Comparison of ENCODE assay signal across 14 mouse cellular contexts in the genomic region with DNA sequence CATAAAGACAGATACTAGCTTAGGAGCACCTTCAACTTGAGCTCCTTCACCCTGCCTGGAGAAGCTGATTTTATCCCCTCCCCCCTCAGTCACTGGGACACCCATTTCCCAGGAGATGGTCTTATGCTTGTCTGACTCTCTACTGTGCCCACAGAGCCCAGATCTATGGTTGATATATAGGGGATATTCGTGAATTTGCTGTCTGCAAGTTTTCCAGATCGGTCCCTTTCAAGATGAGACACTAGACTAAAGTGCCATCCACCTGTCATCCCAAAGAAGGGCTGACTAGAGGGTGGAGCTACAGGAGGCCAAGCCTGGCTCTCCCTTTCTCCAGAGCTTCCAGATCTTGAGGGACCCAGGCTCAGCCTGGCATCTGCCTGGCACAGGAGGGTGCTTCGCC. TPM values are rescaled to one million over a fixed set of nuclear protein-coding genes. Genes with fewer than 3 reads are reported as not detected.
A peak's percentile ranks its signal among the peaks of the same experiment; 100 is the strongest.
DNase-seq lines count a peak whose midpoint lies in the region; ATAC-seq lines count a peak whose summit lies in the region.
"Had no signal": no experiment of that assay in that cellular context is flagged by ENCODE, and none has a peak within 500 bp of the region (broad histone marks: within the 10 kb centered on the region; RNA-seq: fewer than 3 reads in every experiment).

No protein-coding gene starts in this region.

- no peaks in the 10 kb centered on the region for H3K9me3 ChIP-seq in hindbrain, embryonic 15.5 days
- H3K9me3 ChIP-seq in hindbrain, embryonic 16.5 days (ENCODE audit: control insufficient read depth, low read length) = no peaks in the 10 kb centered on the region
- no peaks in the 10 kb centered on the region for H3K9me3 ChIP-seq in midbrain, embryonic 13.5 days
- no peaks in the 10 kb centered on the region for H3K9me3 ChIP-seq in midbrain, embryonic 15.5 days
- no peaks in the 10 kb centered on the region for H3K9me3 ChIP-seq in forebrain, embryonic 13.5 days (replicated peaks)
- H3K9me3 ChIP-seq in neural tube, embryonic 15.5 days (replicated peaks) = no peaks in the 10 kb centered on the region
- H3K9me3 ChIP-seq: midbrain, embryonic 12.5 days had no signal

- WGBS in hindbrain, embryonic 15.5 days = 58% methylated on average over 3 of the region's 3 CpGs
- WGBS in hindbrain, embryonic 16.5 days = 61% methylated on average over 3 of the region's 3 CpGs
- 58% methylated on average over 3 of the region's 3 CpGs for WGBS in midbrain, embryonic 13.5 days
- 62% methylated on average over 3 of the region's 3 CpGs for WGBS in midbrain, embryonic 15.5 days
- WGBS in forebrain, embryonic 13.5 days = 69% methylated on average over 3 of the region's 3 CpGs
- 69% methylated on average over 3 of the region's 3 CpGs for WGBS in neural tube, embryonic 15.5 days

- no peak overlapping the region for H3K27ac ChIP-seq in hindbrain, embryonic 15.5 days (replicated peaks)
- no peak overlapping the region for H3K27ac ChIP-seq in hindbrain, embryonic 16.5 days (ENCODE audit: low read depth, low read length)
- no peak overlapping the region for H3K27ac ChIP-seq in midbrain, embryonic 13.5 days
- H3K27ac ChIP-seq in midbrain, embryonic 15.5 days = no peak overlapping the region
- no peak overlapping the region; the same call in 1 of the 2 replicates for H3K27ac ChIP-seq in forebrain, embryonic 13.5 days
- H3K27ac ChIP-seq in neural tube, embryonic 15.5 days (replicated peaks) = no peak overlapping the region

- H3K4me1 ChIP-seq in hindbrain, embryonic 15.5 days (replicated peaks) = peaks cover 60% of the 10 kb centered on the region
- H3K4me1 ChIP-seq in hindbrain, embryonic 16.5 days (ENCODE audit: control insufficient read depth, insufficient read depth, low read depth, low read length) = peaks cover 45% of the 10 kb centered on the region
- H3K4me1 ChIP-seq in midbrain, embryonic 13.5 days (replicated peaks) = peaks cover 65% of the 10 kb centered on the region
- peaks cover 57% of the 10 kb centered on the region for H3K4me1 ChIP-seq in midbrain, embryonic 15.5 days
- peaks cover 64% of the 10 kb centered on the region for H3K4me1 ChIP-seq in forebrain, embryonic 13.5 days
- peaks cover 64% of the 10 kb centered on the region for H3K4me1 ChIP-seq in neural tube, embryonic 15.5 days

- no peaks in the 10 kb centered on the region for H3K27me3 ChIP-seq in hindbrain, embryonic 15.5 days
- H3K27me3 ChIP-seq in hindbrain, embryonic 16.5 days (replicated peaks; ENCODE audit: control insufficient read depth, insufficient read depth, low read length) = no peaks in the 10 kb centered on the region
- H3K27me3 ChIP-seq in midbrain, embryonic 13.5 days = no peaks in the 10 kb centered on the region
- H3K27me3 ChIP-seq in midbrain, embryonic 15.5 days (replicated peaks) = no peaks in the 10 kb centered on the region
- no peaks in the 10 kb centered on the region for H3K27me3 ChIP-seq in forebrain, embryonic 13.5 days
- no peaks in the 10 kb centered on the region for H3K27me3 ChIP-seq in neural tube, embryonic 15.5 days (replicated peaks)
- H3K27me3 ChIP-seq: midbrain, embryonic 12.5 days had no signal

- H3K9ac ChIP-seq in hindbrain, embryonic 15.5 days = peak overlapping the region; percentile 22; the same call in 1 of the 2 replicates
- no peak overlapping the region for H3K9ac ChIP-seq in hindbrain, embryonic 16.5 days (ENCODE audit: low read depth, low read length)
- peak overlapping the region; percentile 80; the same call in 1 of the 2 replicates for H3K9ac ChIP-seq in midbrain, embryonic 13.5 days (replicated peaks)
- H3K9ac ChIP-seq in midbrain, embryonic 15.5 days = no peak overlapping the region
- H3K9ac ChIP-seq in forebrain, embryonic 13.5 days = peak overlapping the region; percentile 85
- H3K9ac ChIP-seq in neural tube, embryonic 15.5 days (replicated peaks) = no peak overlapping the region

- no peak overlapping the region for H3K4me2 ChIP-seq in hindbrain, embryonic 15.5 days
- no peak overlapping the region for H3K4me2 ChIP-seq in hindbrain, embryonic 16.5 days (ENCODE audit: low read length)
- H3K4me2 ChIP-seq in midbrain, embryonic 13.5 days (replicated peaks) = 0 out of 2 replicates have a peak overlapping the region, but pooled peaks have one; percentile 88
- H3K4me2 ChIP-seq in midbrain, embryonic 15.5 days = no peak overlapping the region
- peak overlapping the region; percentile 82; the same call in 1 of the 2 replicates for H3K4me2 ChIP-seq in forebrain, embryonic 13.5 days
- peak overlapping the region; percentile 81; the same call in 1 of the 2 replicates for H3K4me2 ChIP-seq in neural tube, embryonic 15.5 days

- no peaks in the 10 kb centered on the region for H3K36me3 ChIP-seq in hindbrain, embryonic 15.5 days
- no peaks in the 10 kb centered on the region; the same call in 1 of the 2 replicates for H3K36me3 ChIP-seq in hindbrain, embryonic 16.5 days (ENCODE audit: control insufficient read depth, insufficient read depth, low read length)
- peaks cover 14% of the 10 kb centered on the region for H3K36me3 ChIP-seq in midbrain, embryonic 13.5 days
- no peaks in the 10 kb centered on the region for H3K36me3 ChIP-seq in midbrain, embryonic 15.5 days (replicated peaks)
- peaks cover 15% of the 10 kb centered on the region for H3K36me3 ChIP-seq in forebrain, embryonic 13.5 days (ENCODE audit: poor library complexity, severe bottlenecking)
- no peaks in the 10 kb centered on the region for H3K36me3 ChIP-seq in neural tube, embryonic 15.5 days

- DNase-seq in c-Kit-positive CD71-positive TER-119-positive erythroid progenitor cells, embryonic 14.5 days (ENCODE audit: low spot score) = no peak
- no peak for DNase-seq in natural killer cell, adult 2 months (ENCODE audit: low spot score in 2 of 2)
- DNase-seq: adrenal gland, postnatal 10 days; kidney, postnatal 10 days; lung, adult 2 months; right cerebral cortex, postnatal 4 days had no signal

- no peak for ATAC-seq in hindbrain, embryonic 15.5 days (ENCODE audit: low FRiP score, low read depth)
- no peak for ATAC-seq in hindbrain, embryonic 16.5 days
- no peak for ATAC-seq in midbrain, embryonic 13.5 days
- no peak for ATAC-seq in midbrain, embryonic 15.5 days (replicated peaks)
- no peak for ATAC-seq in forebrain, embryonic 13.5 days
- no peak for ATAC-seq in neural tube, embryonic 15.5 days (ENCODE audit: low FRiP score)
- ATAC-seq: CD4-positive, CD25-positive, alpha-beta regulatory T cell, adult 4 months had no signal

- H3K4me3 ChIP-seq in hindbrain, embryonic 15.5 days = no peak overlapping the region
- no peak overlapping the region for H3K4me3 ChIP-seq in hindbrain, embryonic 16.5 days (ENCODE audit: low read length)
- no peak overlapping the region for H3K4me3 ChIP-seq in midbrain, embryonic 13.5 days (replicated peaks)
- no peak overlapping the region for H3K4me3 ChIP-seq in midbrain, embryonic 15.5 days
- H3K4me3 ChIP-seq in forebrain, embryonic 13.5 days = no peak overlapping the region
- H3K4me3 ChIP-seq in neural tube, embryonic 15.5 days (replicated peaks) = no peak overlapping the region

RNA-seq across cellular contexts. Expression of a gene that starts 2.9 kb away (rescaled TPM):
- polyA plus RNA-seq in hindbrain, embryonic 15.5 days (2015; fragmentation: Nextera tagmentation; extraction: Ambion mirVana) = 6.3 and 8.2 TPM in 2 replicates
- polyA plus RNA-seq in hindbrain, embryonic 16.5 days (2015; fragmentation: Nextera tagmentation; extraction: Ambion mirVana) = 10.9 and 13.0 TPM in 2 replicates
- polyA plus RNA-seq in midbrain, embryonic 13.5 days (2015; fragmentation: Nextera tagmentation; extraction: Ambion mirVana) = 2.9 TPM in 2 replicates
- polyA plus RNA-seq in midbrain, embryonic 15.5 days (2015; fragmentation: Nextera tagmentation; extraction: Ambion mirVana) = 8.4 and 8.8 TPM in 2 replicates
- 3.7 and 4.1 TPM in 2 replicates for polyA plus RNA-seq in forebrain, embryonic 13.5 days (2015; fragmentation: Nextera tagmentation; extraction: Ambion mirVana)
- 6.1 and 9.1 TPM in 2 replicates for polyA plus RNA-seq in neural tube, embryonic 15.5 days (2015; fragmentation: Nextera tagmentation; extraction: Ambion mirVana)

RNA-seq across cellular contexts. Expression of a gene that starts 3.3 kb away (rescaled TPM):
- 88.7 and 91.0 TPM in 2 replicates for polyA plus RNA-seq in hindbrain, embryonic 15.5 days (2015; fragmentation: Nextera tagmentation; extraction: Ambion mirVana)
- 85.9 and 94.2 TPM in 2 replicates for polyA plus RNA-seq in hindbrain, embryonic 16.5 days (2015; fragmentation: Nextera tagmentation; extraction: Ambion mirVana)
- 97.3 and 106 TPM in 2 replicates for polyA plus RNA-seq in midbrain, embryonic 13.5 days (2015; fragmentation: Nextera tagmentation; extraction: Ambion mirVana)
- polyA plus RNA-seq in midbrain, embryonic 15.5 days (2015; fragmentation: Nextera tagmentation; extraction: Ambion mirVana) = 108 and 112 TPM in 2 replicates
- 97.1 and 109 TPM in 2 replicates for polyA plus RNA-seq in forebrain, embryonic 13.5 days (2015; fragmentation: Nextera tagmentation; extraction: Ambion mirVana)
- 83.2 and 89.4 TPM in 2 replicates for polyA plus RNA-seq in neural tube, embryonic 15.5 days (2015; fragmentation: Nextera tagmentation; extraction: Ambion mirVana)

RNA-seq across cellular contexts. Expression of a gene that starts 18.6 kb away (rescaled TPM):
- polyA plus RNA-seq in hindbrain, embryonic 15.5 days (2015; fragmentation: Nextera tagmentation; extraction: Ambion mirVana) = 22.6 and 30.3 TPM in 2 replicates
- polyA plus RNA-seq in hindbrain, embryonic 16.5 days (2015; fragmentation: Nextera tagmentation; extraction: Ambion mirVana) = 26.8 and 29.9 TPM in 2 replicates
- 17.7 and 19.4 TPM in 2 replicates for polyA plus RNA-seq in midbrain, embryonic 13.5 days (2015; fragmentation: Nextera tagmentation; extraction: Ambion mirVana)
- polyA plus RNA-seq in midbrain, embryonic 15.5 days (2015; fragmentation: Nextera tagmentation; extraction: Ambion mirVana) = 29.0 and 29.8 TPM in 2 replicates
- 11.9 and 16.9 TPM in 2 replicates for polyA plus RNA-seq in forebrain, embryonic 13.5 days (2015; fragmentation: Nextera tagmentation; extraction: Ambion mirVana)
- 31.2 and 31.7 TPM in 2 replicates for polyA plus RNA-seq in neural tube, embryonic 15.5 days (2015; fragmentation: Nextera tagmentation; extraction: Ambion mirVana)

RNA-seq across cellular contexts. Expression of a gene that starts 42.7 kb away (rescaled TPM):
- polyA plus RNA-seq in hindbrain, embryonic 15.5 days (2015; fragmentation: Nextera tagmentation; extraction: Ambion mirVana) = 51.4 and 55.0 TPM in 2 replicates
- 43.6 and 44.6 TPM in 2 replicates for polyA plus RNA-seq in hindbrain, embryonic 16.5 days (2015; fragmentation: Nextera tagmentation; extraction: Ambion mirVana)
- polyA plus RNA-seq in midbrain, embryonic 13.5 days (2015; fragmentation: Nextera tagmentation; extraction: Ambion mirVana) = 24.7 and 29.1 TPM in 2 replicates
- 50.3 and 52.9 TPM in 2 replicates for polyA plus RNA-seq in midbrain, embryonic 15.5 days (2015; fragmentation: Nextera tagmentation; extraction: Ambion mirVana)
- polyA plus RNA-seq in forebrain, embryonic 13.5 days (2015; fragmentation: Nextera tagmentation; extraction: Ambion mirVana) = 15.0 and 16.7 TPM in 2 replicates
- polyA plus RNA-seq in neural tube, embryonic 15.5 days (2015; fragmentation: Nextera tagmentation; extraction: Ambion mirVana) = 42.7 and 53.4 TPM in 2 replicates

RNA-seq across cellular contexts. Expression of a gene that starts 52.2 kb away (rescaled TPM):
- 35.4 and 36.0 TPM in 2 replicates for polyA plus RNA-seq in hindbrain, embryonic 15.5 days (2015; fragmentation: Nextera tagmentation; extraction: Ambion mirVana)
- 36.2 and 39.3 TPM in 2 replicates for polyA plus RNA-seq in hindbrain, embryonic 16.5 days (2015; fragmentation: Nextera tagmentation; extraction: Ambion mirVana)
- 38.6 and 41.4 TPM in 2 replicates for polyA plus RNA-seq in midbrain, embryonic 13.5 days (2015; fragmentation: Nextera tagmentation; extraction: Ambion mirVana)
- 40.6 and 43.7 TPM in 2 replicates for polyA plus RNA-seq in midbrain, embryonic 15.5 days (2015; fragmentation: Nextera tagmentation; extraction: Ambion mirVana)
- polyA plus RNA-seq in forebrain, embryonic 13.5 days (2015; fragmentation: Nextera tagmentation; extraction: Ambion mirVana) = 33.9 and 39.1 TPM in 2 replicates
- polyA plus RNA-seq in neural tube, embryonic 15.5 days (2015; fragmentation: Nextera tagmentation; extraction: Ambion mirVana) = 29.5 and 33.1 TPM in 2 replicates

Comparison
In these comparisons a context has a peak if more than half of its experiments do, and no peak if none do; other contexts are left out.
1. H3K4me2 ChIP-seq: peak in midbrain, embryonic 13.5 days (single experiment), forebrain, embryonic 13.5 days (single experiment) and neural tube, embryonic 15.5 days (single experiment); none in hindbrain, embryonic 15.5 days (single experiment), hindbrain, embryonic 16.5 days (single experiment) and midbrain, embryonic 15.5 days (single experiment).
2. H3K9ac ChIP-seq: peak in hindbrain, embryonic 15.5 days (single experiment), midbrain, embryonic 13.5 days (single experiment) and forebrain, embryonic 13.5 days (single experiment); none in hindbrain, embryonic 16.5 days (single experiment), midbrain, embryonic 15.5 days (single experiment) and neural tube, embryonic 15.5 days (single experiment).